Mouse (Mus musculus) midbrain, embryonic 16.5 days (tissue): ENCODE data around the gene Sec14l4. TPM values are rescaled to one million over a fixed set of nuclear protein-coding genes. Genes with fewer than 3 reads are reported as not detected.
"Not testable (repeated sequence)": the region's sequence is repeated elsewhere in the genome, so short reads cannot be mapped to it uniquely, and the experiment has no call there.

Experiments
- ATAC-seq: fragments of 200-750 bp; cut with Nextera tagmentation; 2 replicates; pipeline ENCODE4 v1.8.0; 2017; ENCODE audit warnings: moderate TSS enrichment
- H3K27ac ChIP-seq: fragments of 300-500 bp; sonication (generic); 2 replicates; pipeline ENCODE4 v1.5.1; 2014; ENCODE audit warnings: mild to moderate bottlenecking, low read length, mixed read lengths
- H3K27me3 ChIP-seq: fragments of 300-500 bp; sonication (generic); 2 replicates; pipeline ENCODE4 v1.6.1; 2014; ENCODE audit warnings: low read depth, low read length, mixed read lengths; ENCODE audit not compliant: control insufficient read depth, insufficient read depth
- H3K36me3 ChIP-seq: fragments of 300-500 bp; sonication (generic); 2 replicates; pipeline ENCODE4 v1.6.1; 2014; ENCODE audit warnings: mild to moderate bottlenecking, low read length, moderate library complexity, mixed read lengths; ENCODE audit not compliant: control insufficient read depth, insufficient read depth
- H3K4me1 ChIP-seq: fragments of 300-500 bp; sonication (generic); 2 replicates; pipeline ENCODE4 v1.6.1; 2014; ENCODE audit warnings: mild to moderate bottlenecking, low read length, mixed read lengths; ENCODE audit not compliant: control insufficient read depth, insufficient read depth
- H3K4me2 ChIP-seq: fragments of 300-500 bp; sonication (generic); 2 replicates; pipeline ENCODE4 v1.6.1; 2014; ENCODE audit warnings: mild to moderate bottlenecking, low read length, mixed read lengths
- H3K4me3 ChIP-seq: fragments of 300-500 bp; sonication (generic); 2 replicates; pipeline ENCODE4 v1.5.1; 2014; ENCODE audit warnings: low read depth, mild to moderate bottlenecking, low read length, moderate library complexity, mixed read lengths
- H3K9ac ChIP-seq: fragments of 300-500 bp; sonication (generic); 2 replicates; pipeline ENCODE4 v1.6.1; 2014; ENCODE audit warnings: low read depth, low read length, mixed read lengths
- H3K9me3 ChIP-seq: fragments of 300-500 bp; sonication (generic); replicated peaks from 2 replicates; pipeline ENCODE4 v1.6.1; 2014; ENCODE audit warnings: mild to moderate bottlenecking, low read length, mixed read lengths; ENCODE audit not compliant: control insufficient read depth, poor library complexity, severe bottlenecking
- WGBS: fragments of 180-500 bp; shearing (Covaris S2); extraction: QIAGEN DNeasy Blood & Tissue Kit; methylation state at CpG from one replicate; pipeline ENCODE4 v1.1.7; 2014; 5-methylcytosine and 5-hydroxymethylcytosine counted together
- polyA plus RNA-seq: library from polyadenylated mRNA; unstranded; fragments of >200 nt; fragmentation: Nextera tagmentation; extraction: Ambion mirVana; gene quantifications from 2 replicates; pipeline ENCODE4 v1.2.1, GENCODE M21; 2015

Sec14l4 gene
- polyA plus RNA-seq, 1 experiment from 2014 or later = not detected

- H3K4me1 ChIP-seq = no peaks in the 10 kb centered on the region; the same call in 1 of the 2 replicates
- 94% methylated on average over 5 of the region's 5 CpGs for WGBS
- no peaks in the 10 kb centered on the region for H3K36me3 ChIP-seq
Measured at GRCm38 (mm10) chr11:3995511-3995910, 35.8 kb upstream of the Sec14l4 start.

GRCm38 (mm10) chr11:3996840-3997239, 34.4 kb upstream of the Sec14l4 start:
- Histone ChIP-seq H3K9ac (no peak overlapping the region), H3K27me3 (peaks cover 37% of the 10 kb centered on the region), H3K27ac (no peak overlapping the region), H3K4me3 (no peak overlapping the region), H3K4me1 (no peaks in the 10 kb centered on the region; the same call in 1 of the 2 replicates), H3K36me3 (no peaks in the 10 kb centered on the region), H3K4me2 (no peak overlapping the region), H3K9me3 (no peaks in the 10 kb centered on the region)
- WGBS = 84% methylated on average over 3 of the region's 3 CpGs
- ATAC-seq = no peak

More at GRCm38 (mm10) chr11:3995511-3995910, 35.8 kb upstream of the Sec14l4 start:
- H3K9me3 ChIP-seq = no peaks in the 10 kb centered on the region
- H3K4me2 ChIP-seq = no peak overlapping the region
- no peak overlapping the region for H3K4me3 ChIP-seq
- H3K9ac ChIP-seq = no peak overlapping the region
- ATAC-seq = no peak
- H3K27ac ChIP-seq = no peak overlapping the region
- peaks cover 37% of the 10 kb centered on the region for H3K27me3 ChIP-seq

GRCm38 (mm10) chr11:3997978-3998720, 33.1 kb upstream of the Sec14l4 start:
- Histone ChIP-seq H3K27me3 (peaks cover 37% of the 10 kb centered on the region), H3K9me3 (no peaks in the 10 kb centered on the region), H3K9ac (peak overlapping the region; percentile 11; the same call in 1 of the 2 replicates), H3K27ac (no peak overlapping the region), H3K4me2 (peak overlapping the region; percentile 50), H3K36me3 (no peaks in the 10 kb centered on the region), H3K4me1 (no peaks in the 10 kb centered on the region; the same call in 1 of the 2 replicates), H3K4me3 (peak overlapping the region; percentile 28)
- WGBS = 7% methylated on average over 65 of the region's 66 CpGs
- ATAC-seq = no peak

GRCm38 (mm10) chr11:3999547-3999946, 31.7 kb upstream of the Sec14l4 start:
- Histone ChIP-seq H3K4me1 (no peaks in the 10 kb centered on the region; the same call in 1 of the 2 replicates), H3K36me3 (no peaks in the 10 kb centered on the region), H3K27ac (no peak overlapping the region), H3K9me3 (no peaks in the 10 kb centered on the region), H3K4me3 (no peak overlapping the region), H3K9ac (no peak overlapping the region), H3K27me3 (peaks cover 37% of the 10 kb centered on the region), H3K4me2 (no peak overlapping the region)
- no peak for ATAC-seq
- WGBS = 87% methylated on average over 5 of the region's 5 CpGs

- peak; percentile 42; the same call in 1 of the 2 replicates for ATAC-seq
- H3K27ac ChIP-seq = no peak overlapping the region
- H3K4me2 ChIP-seq = no peak overlapping the region
- no peak overlapping the region for H3K4me3 ChIP-seq
- no peaks in the 10 kb centered on the region for H3K9me3 ChIP-seq
- 3% methylated on average over 5 of the region's 5 CpGs for WGBS
- no peak overlapping the region for H3K9ac ChIP-seq
- H3K27me3 ChIP-seq = peaks cover 36% of the 10 kb centered on the region
- no peaks in the 10 kb centered on the region for H3K36me3 ChIP-seq
- H3K4me1 ChIP-seq = no peaks in the 10 kb centered on the region; the same call in 1 of the 2 replicates
Measured at GRCm38 (mm10) chr11:4001603-4002002, 29.7 kb upstream of the Sec14l4 start.

GRCm38 (mm10) chr11:4005220-4005805, 25.9 kb upstream of the Sec14l4 start:
- Histone ChIP-seq H3K9me3 (no peaks in the 10 kb centered on the region), H3K4me1 (no peaks in the 10 kb centered on the region), H3K27ac (no peak overlapping the region), H3K36me3 (no peaks in the 10 kb centered on the region), H3K27me3 (peaks cover 2% of the 10 kb centered on the region; the same call in 1 of the 2 replicates), H3K4me2 (no peak overlapping the region), H3K4me3 (no peak overlapping the region), H3K9ac (no peak overlapping the region)
- no peak for ATAC-seq
- 79% methylated on average over 5 of the region's 5 CpGs for WGBS

GRCm38 (mm10) chr11:4006462-4006861, 24.8 kb upstream of the Sec14l4 start:
- H3K4me1 ChIP-seq = no peaks in the 10 kb centered on the region
- WGBS = 88% methylated on average over 3 of the region's 3 CpGs

GRCm38 (mm10) chr11:4012616-4013015, 18.6 kb upstream of the Sec14l4 start:
- 35% methylated on average over 1 of the region's 1 CpGs for WGBS
- H3K27ac ChIP-seq = no peak overlapping the region
- no peak overlapping the region for H3K4me3 ChIP-seq
- no peaks in the 10 kb centered on the region for H3K27me3 ChIP-seq
- H3K4me2 ChIP-seq = no peak overlapping the region
- no peaks in the 10 kb centered on the region for H3K9me3 ChIP-seq
- H3K36me3 ChIP-seq = no peaks in the 10 kb centered on the region
- no peaks in the 10 kb centered on the region for H3K4me1 ChIP-seq
- no peak for ATAC-seq
- H3K9ac ChIP-seq = no peak overlapping the region

More at GRCm38 (mm10) chr11:4006462-4006861, 24.8 kb upstream of the Sec14l4 start:
- Histone ChIP-seq H3K36me3 (no peaks in the 10 kb centered on the region), H3K27ac (no peak overlapping the region), H3K4me3 (no peak overlapping the region), H3K9me3 (no peaks in the 10 kb centered on the region), H3K9ac (no peak overlapping the region), H3K4me2 (no peak overlapping the region), H3K27me3 (no peaks in the 10 kb centered on the region)
- no peak for ATAC-seq

- H3K4me2 ChIP-seq, H3K4me1 ChIP-seq, H3K36me3 ChIP-seq, H3K27ac ChIP-seq, H3K9ac ChIP-seq, ATAC-seq, H3K9me3 ChIP-seq, H3K4me3 ChIP-seq, H3K27me3 ChIP-seq: not testable (repeated sequence)
- 91% methylated on average over 14 of the region's 14 CpGs for WGBS
Measured at GRCm38 (mm10) chr11:4015796-4016195, 15.5 kb upstream of the Sec14l4 start.
